Mouse (Mus musculus) liver, adult 2 months (tissue): ENCODE data around the gene Dgat2. TPM values are rescaled to one million over a fixed set of nuclear protein-coding genes. Genes with fewer than 3 reads are reported as not detected.

ENCODE experiments used
- DNase-seq: peaks from one replicate; pipeline ENCODE4 v3.0.0-alpha.2; 2011; ENCODE audit warnings: low read depth, low spot score; ENCODE audit errors: extremely low read depth
- H3K27ac ChIP-seq: fragments of 200-500 bp; replicated peaks from 2 replicates; pipeline ENCODE4 v1.5.1; 2012; ENCODE audit warnings: low read depth, mild to moderate bottlenecking, control low read depth, inconsistent platforms, low read length; ENCODE audit not compliant: insufficient read depth
- H3K27me3 ChIP-seq: fragments of 200-500 bp; 2 replicates; pipeline ENCODE4 v1.6.1; 2012; ENCODE audit warnings: mild to moderate bottlenecking, moderate library complexity, low read length, inconsistent platforms; ENCODE audit not compliant: control insufficient read depth, insufficient read depth
- H3K36me3 ChIP-seq: fragments of 200-500 bp; 2 replicates; pipeline ENCODE4 v1.6.1; 2012; ENCODE audit warnings: low read length, inconsistent platforms; ENCODE audit not compliant: control insufficient read depth, insufficient read depth
- H3K4me1 ChIP-seq: fragments of 200-500 bp; 2 replicates; pipeline ENCODE4 v1.6.1; 2011; ENCODE audit warnings: low read length; ENCODE audit not compliant: control insufficient read depth, insufficient read depth
- H3K4me3 ChIP-seq: fragments of 200-500 bp; 2 replicates; pipeline ENCODE4 v1.5.1; 2011; ENCODE audit warnings: low read depth, mild to moderate bottlenecking, control low read depth, low read length, moderate library complexity; ENCODE audit not compliant: insufficient read depth
- H3K79me2 ChIP-seq: fragments of 200-500 bp; 2 replicates; pipeline ENCODE4 v1.6.1; 2012; ENCODE audit warnings: inconsistent platforms, mild to moderate bottlenecking, low read length, moderate library complexity; ENCODE audit not compliant: control insufficient read depth, insufficient read depth
- H3K9ac ChIP-seq: fragments of 200-500 bp; 2 replicates; pipeline ENCODE4 v1.6.1; 2012; ENCODE audit warnings: low read depth, mild to moderate bottlenecking, control low read depth, inconsistent platforms, low read length
- CTCF ChIP-seq: fragments of 200-500 bp; IDR thresholded peaks from 2 replicates; pipeline ENCODE4 v1.5.1; 2011; ENCODE audit warnings: low read depth, low read length, control low read depth
- POLR2A ChIP-seq: fragments of 200-500 bp; IDR thresholded peaks from 2 replicates; pipeline ENCODE4 v1.6.1; 2011; ENCODE audit warnings: low read length, control low read depth; ENCODE audit not compliant: insufficient read depth; ENCODE audit errors: extremely low read depth
- WGBS: fragments of 180-500 bp; shearing (Covaris S2); methylation state at CpG from one replicate; pipeline ENCODE4 v1.1.7; 2018; 5-methylcytosine and 5-hydroxymethylcytosine counted together
- polyA plus RNA-seq: library from polyadenylated mRNA; depleted of rRNA; stranded (reverse); fragments of >200 nt; gene quantifications from 2 replicates; pipeline ENCODE4 v1.2.3, GENCODE M21; 2012
- total RNA-seq: library from RNA; depleted of rRNA; stranded (reverse); fragments of >200 nt; gene quantifications from 2 replicates; pipeline ENCODE4 v1.2.3, GENCODE M21; 2014

The Dgat2 gene
- total and polyA plus RNA-seq, 2 experiments: 464 to 610 TPM

DNA sequence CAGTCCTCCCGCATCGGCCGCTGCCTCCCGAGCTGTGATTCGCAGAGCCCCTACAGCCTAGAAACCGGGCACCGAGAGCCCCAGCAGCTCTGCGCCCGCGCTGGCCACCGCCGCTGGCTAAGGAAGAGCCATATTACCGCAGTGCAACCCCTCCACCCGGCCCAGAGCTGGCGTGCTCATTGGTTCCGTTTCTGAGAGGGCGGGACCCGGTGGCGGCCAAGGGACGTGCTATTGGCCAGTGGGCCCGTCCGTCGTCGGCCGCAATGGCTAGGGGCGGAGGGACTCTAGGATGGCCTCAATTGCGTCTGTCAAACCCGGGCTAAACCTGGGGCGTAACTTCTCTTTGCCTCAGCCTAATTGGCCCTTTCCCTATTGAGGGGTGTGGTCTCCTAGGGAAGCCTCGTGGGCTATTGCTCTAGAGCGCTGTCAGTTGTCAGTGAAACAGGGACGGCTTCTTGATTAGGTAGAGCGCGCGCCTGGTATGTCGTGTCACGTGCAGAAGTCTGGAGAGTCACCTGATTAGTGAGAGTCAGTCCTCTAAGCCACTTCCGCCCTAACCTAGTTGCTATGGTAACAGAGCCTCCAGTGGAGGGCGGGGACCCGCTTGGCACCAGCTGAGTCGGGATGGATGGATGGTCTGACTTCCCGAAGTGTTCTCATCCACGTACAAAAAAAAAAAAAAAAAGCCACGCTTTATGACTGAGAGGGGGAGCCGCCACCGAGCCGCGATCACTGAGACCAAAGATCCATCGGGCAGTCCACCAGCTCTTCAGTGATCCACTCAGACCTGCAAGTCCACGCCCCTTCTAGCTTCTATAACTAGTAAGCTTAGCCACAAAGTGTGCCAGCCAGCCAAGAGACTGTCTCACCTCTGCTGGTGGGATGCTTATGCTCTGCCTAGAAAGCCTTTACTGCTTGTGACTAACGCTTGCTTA, 41.3 kb downstream of the Dgat2 start, which contains the start of gene Uvrag:
TSS of gene Uvrag (minus strand) at position 158 of the 935 bp plus-strand sequence.
- H3K4me3 ChIP-seq: peak within 1 kb of the TSS; percentile 77
- under 1% methylated on average over 51 of the region's 51 CpGs for WGBS
- peak within 1 kb of the TSS; percentile 84 for H3K9ac ChIP-seq
- peaks cover 15% of the 10 kb centered on the region; the same call in 1 of the 2 replicates for H3K79me2 ChIP-seq
- H3K36me3 ChIP-seq: no peaks in the 10 kb centered on the region
- TF ChIP-seq POLR2A (peak; percentile 96), CTCF (no peak)
- H3K4me1 ChIP-seq: peaks cover 20% of the 10 kb centered on the region
- DNase-seq: peak; percentile 100
- peak within 1 kb of the TSS; percentile 70 for H3K27ac ChIP-seq
- H3K27me3 ChIP-seq: no peaks in the 10 kb centered on the region

GRCm38 (mm10) chr7:99140511-99140910, 42.0 kb downstream of the Dgat2 start:
- Histone ChIP-seq H3K4me3 (peak overlapping the region; percentile 77), H3K27ac (peak overlapping the region; percentile 70), H3K4me1 (peaks cover 18% of the 10 kb centered on the region), H3K27me3 (no peaks in the 10 kb centered on the region), H3K79me2 (peaks cover 22% of the 10 kb centered on the region; the same call in 1 of the 2 replicates), H3K36me3 (no peaks in the 10 kb centered on the region), H3K9ac (peak overlapping the region; percentile 84)
- DNase-seq: no peak
- no peak for TF ChIP-seq POLR2A
- TF ChIP-seq CTCF: no peak
- 1% methylated on average over 39 of the region's 39 CpGs for whole genome bisulfite sequencing

DNA sequence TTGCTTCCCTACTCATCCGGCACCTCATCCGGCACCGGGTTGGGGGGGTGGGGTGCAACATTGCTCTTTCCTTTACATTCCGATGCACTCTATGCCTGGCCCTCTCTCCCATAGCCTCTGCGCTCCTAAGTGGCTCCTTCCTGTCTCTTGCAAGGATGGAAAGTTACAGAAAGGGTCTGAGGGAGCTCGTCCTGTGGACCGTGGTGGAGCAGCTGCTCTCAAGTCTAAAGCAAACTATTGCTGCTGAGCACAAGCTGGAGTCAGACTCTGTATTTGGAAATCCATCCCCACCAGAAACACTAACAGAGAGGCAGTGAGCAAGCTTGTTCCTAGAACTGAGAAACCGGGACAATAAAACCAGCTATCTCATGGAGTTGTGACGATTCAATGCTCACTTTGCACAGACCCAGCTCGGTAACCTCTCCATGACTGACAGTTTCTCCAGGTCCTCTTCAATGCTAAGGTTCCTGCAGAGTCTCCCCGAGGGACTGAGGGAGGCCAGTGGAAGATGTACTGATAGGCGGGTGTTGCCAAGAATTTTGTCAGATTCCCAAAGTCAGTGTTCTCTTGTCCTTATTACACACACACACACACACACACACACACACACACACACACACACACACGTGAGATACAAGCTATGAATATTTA, 42.6 kb downstream of the Dgat2 start:
- Histone ChIP-seq H3K79me2 (peaks cover 27% of the 10 kb centered on the region; the same call in 1 of the 2 replicates), H3K27me3 (no peaks in the 10 kb centered on the region), H3K4me3 (peak overlapping the region; percentile 77), H3K27ac (peak overlapping the region; percentile 70), H3K36me3 (no peaks in the 10 kb centered on the region), H3K4me1 (peaks cover 18% of the 10 kb centered on the region), H3K9ac (peak overlapping the region; percentile 84)
- WGBS: under 1% methylated on average over 13 of the region's 13 CpGs
- DNase-seq: peak; percentile 62
- TF ChIP-seq CTCF: no peak
- TF ChIP-seq POLR2A: no peak

DNA sequence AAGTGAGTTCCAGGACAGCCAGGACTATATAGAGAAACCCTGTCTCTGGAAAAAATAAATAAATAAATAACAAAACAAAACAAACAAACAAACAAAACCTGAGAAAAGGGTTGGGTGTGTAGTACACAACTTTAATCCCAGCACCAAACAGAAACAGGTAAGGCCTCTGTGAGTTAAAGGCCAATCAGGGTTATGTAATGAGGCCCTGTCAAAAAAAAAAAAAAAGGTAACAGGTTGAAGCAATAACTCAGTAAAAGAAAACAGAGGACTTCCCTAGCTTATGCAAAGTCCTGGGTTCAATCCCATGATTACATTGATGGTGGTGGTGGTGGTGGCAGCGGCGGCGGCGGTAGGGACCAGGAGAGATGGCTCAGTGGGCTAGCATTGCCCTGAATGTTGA, 45.0 kb downstream of the Dgat2 start:
- H3K27me3 ChIP-seq: no peaks in the 10 kb centered on the region

DNA sequence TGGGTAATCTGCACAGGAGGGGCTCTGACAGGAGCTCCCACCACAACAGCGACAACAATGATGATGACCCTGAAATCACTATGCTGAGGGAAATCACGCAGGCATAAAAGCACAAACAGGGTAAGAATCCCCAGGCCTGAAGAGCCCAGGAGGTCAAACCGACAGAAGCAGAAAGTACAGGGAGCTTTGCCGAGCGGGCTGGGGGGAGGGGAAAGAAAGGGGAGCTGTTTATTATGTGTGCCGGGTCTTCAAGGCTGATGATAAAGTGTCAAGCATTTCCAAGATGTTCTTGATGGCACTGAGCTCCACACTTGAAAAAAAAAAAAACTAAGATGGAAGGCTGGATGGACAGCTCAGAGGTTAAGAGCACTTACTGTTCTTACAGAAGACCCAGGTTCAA, 45.7 kb downstream of the Dgat2 start:
- 85% methylated on average over 6 of the region's 6 CpGs for WGBS
- H3K4me1 ChIP-seq: peaks cover 27% of the 10 kb centered on the region
- no peak overlapping the region for H3K4me3 ChIP-seq
- H3K27ac ChIP-seq: no peak overlapping the region; the same call in 1 of the 2 replicates
- H3K79me2 ChIP-seq: peaks cover 31% of the 10 kb centered on the region; the same call in 1 of the 2 replicates
- H3K27me3 ChIP-seq: no peaks in the 10 kb centered on the region
- DNase-seq: no peak
- no peak overlapping the region for H3K9ac ChIP-seq
- no peak for TF ChIP-seq POLR2A
- no peak for TF ChIP-seq CTCF
- no peaks in the 10 kb centered on the region for H3K36me3 ChIP-seq

More for the DNA sequence above, 45.0 kb downstream of the Dgat2 start:
- H3K4me1 ChIP-seq: peaks cover 24% of the 10 kb centered on the region
- TF ChIP-seq CTCF (no peak), POLR2A (no peak)
- peak overlapping the region; percentile 75 for H3K27ac ChIP-seq
- H3K9ac ChIP-seq: no peak overlapping the region
- DNase-seq: peak; percentile 78
- H3K36me3 ChIP-seq: no peaks in the 10 kb centered on the region
- 82% methylated on average over 4 of the region's 4 CpGs for WGBS
- no peak overlapping the region for H3K4me3 ChIP-seq
- peaks cover 31% of the 10 kb centered on the region; the same call in 1 of the 2 replicates for H3K79me2 ChIP-seq
